Mouse (Mus musculus) testis, postnatal 14 days (tissue): ENCODE measurements around the gene Dscam.
A peak's percentile ranks its signal among the peaks of the same experiment; 100 is the strongest.

ENCODE experiments used
- DNase-seq: peaks from one replicate; pipeline ENCODE4 v3.0.0; 2021; ENCODE audit warnings: low spot score

The Dscam gene

DNA sequence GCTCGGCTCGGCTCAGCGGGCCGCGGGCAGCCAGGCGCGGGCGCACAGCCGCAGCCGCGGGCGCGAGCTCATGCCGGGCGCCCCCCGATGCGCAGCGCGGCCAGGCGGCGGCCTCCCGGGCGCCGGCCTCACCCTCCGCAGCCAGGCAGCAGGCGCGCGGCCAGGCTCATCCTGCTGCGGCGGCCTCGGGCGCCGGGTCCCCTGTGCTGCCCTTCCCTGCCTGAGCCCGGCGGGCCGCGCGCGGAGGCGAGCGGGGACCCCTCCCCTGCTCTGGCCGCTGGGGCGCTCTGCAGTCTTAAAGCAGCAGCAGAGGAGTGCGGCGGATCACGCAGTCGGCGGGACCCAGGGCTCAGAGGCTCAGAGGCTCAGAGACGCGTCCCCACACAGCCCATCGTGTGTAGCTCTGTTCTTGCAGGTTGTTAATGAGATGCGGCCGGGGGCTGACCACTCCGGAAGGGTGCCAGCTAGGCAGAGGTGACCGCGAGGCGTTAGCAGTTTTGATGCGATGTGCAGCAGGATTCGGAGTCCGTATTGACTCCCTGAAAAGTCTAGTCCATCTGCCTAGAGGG lies at the start of gene Dscam:
Gene Dscam, minus strand, starts transcription at position 240 of the 569 bp plus-strand sequence.
- DNase-seq, result peak; percentile 15

DNA sequence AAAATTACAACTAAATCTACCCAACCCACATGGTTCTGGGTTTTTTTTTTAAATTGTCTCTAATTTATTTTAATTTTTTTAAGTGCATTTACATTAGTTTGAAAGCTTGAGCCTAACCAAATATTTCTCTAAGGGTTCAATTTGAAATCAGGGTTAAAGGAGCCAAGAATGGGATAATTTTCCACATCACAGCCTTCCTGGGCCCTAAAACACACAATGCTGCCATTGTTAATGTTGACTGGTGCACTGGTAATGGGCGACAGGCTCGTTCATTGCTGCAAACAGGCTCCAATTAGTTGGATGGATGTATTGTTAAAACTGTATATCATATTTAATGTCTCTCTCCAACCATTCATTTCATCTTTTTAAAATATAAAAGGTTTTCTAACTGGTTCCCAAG lies 48.8 kb upstream of the Dscam start:
- DNase-seq, result no peak

DNA sequence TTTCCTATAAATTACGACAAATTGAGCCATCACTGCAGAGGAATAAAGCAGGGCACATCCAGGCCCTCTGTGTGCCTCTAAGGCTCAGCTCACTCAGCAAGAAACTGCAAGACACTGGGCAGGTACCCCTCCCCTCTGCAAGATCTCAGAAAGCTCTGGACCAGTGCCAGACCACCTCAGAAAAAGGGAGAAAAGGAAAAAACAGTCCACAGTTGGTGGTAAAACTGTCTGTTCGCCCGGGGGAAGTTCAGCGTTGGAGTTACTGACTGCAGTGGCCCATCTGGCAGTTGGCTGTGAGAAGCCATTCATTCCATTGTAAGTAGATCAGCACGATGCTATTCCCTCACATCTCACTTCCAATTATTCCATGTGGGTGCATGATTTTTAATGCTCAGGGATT lies 39.4 kb upstream of the Dscam start:
- no peak for DNase-seq

DNA sequence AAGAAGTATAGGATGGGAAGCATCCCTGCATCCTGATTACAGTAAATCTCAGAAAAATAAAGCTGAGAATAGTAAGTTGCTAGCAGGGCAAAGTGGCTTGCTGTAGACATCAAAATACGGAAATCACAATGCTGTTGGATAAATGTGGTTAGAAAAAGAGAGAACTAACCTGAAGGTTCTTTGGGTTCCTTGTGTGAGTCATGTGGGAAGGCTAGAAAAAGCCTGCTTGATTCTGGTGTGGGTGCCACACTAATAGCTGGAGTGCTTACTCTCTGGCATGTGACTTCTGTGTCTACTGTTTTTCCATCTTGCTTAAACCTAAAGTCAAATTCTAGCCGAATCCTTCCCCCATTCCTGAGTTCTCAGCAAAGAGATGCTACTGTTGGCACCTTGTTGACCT lies 37.7 kb upstream of the Dscam start:
- DNase-seq, result no peak

DNA sequence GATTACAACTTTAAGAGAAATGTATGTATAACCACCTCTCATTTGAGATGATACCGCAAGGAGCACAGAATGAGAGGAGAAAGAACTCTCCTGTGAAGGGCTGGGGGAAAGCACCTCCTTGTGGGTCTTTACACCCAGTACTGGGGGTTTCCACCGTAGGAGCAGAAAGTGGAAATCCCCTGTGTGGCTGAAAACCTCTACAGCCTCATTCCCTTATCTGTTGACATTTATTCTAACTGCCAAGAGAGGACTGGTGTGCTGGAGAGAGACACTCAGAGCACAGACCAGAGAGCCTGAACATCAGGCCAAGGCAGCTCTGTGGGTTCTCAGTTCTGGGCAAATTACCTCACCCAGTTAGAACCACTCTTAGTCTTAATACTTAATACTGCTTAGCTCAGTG lies 33.5 kb upstream of the Dscam start:
- DNase-seq, result no peak

DNA sequence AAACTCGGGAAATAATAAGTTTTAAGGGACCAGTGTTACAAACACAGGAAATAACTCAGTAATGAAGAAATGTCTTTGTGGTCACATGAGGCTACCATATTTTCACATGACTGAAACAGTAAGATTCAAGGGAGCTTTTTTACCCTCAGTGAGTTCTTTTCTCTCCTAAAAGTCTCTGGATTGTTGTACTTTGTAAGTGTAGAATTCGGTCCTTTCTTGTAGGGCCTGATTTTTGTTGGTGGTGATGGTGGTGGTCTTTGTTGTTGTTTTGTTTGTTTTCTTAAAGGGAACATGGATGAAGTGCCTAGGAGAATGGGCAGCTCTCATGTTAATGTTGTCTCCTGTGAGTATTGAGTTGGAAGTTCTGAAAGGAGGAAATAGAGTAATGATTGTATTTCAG lies 33.0 kb upstream of the Dscam start:
- DNase-seq, result no peak

DNA sequence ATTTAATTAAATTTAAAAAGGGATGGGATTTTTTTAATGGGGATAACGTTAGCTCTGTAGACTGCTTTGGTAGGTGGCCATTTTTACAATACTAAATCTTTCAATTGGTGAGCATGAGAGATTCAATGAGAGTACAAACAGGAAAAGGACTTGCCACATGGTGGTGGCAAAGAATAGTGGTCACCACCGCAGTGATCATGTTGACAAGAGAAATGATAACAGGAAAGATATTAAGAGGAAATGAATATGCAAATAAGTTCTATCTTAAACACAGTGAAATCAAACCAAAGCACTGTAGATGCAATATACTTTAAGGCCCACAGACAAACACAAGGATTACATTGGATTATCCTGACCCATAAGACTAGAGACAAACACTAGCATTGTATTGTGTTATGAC lies 24.1 kb upstream of the Dscam start:
- DNase-seq, result no peak

DNA sequence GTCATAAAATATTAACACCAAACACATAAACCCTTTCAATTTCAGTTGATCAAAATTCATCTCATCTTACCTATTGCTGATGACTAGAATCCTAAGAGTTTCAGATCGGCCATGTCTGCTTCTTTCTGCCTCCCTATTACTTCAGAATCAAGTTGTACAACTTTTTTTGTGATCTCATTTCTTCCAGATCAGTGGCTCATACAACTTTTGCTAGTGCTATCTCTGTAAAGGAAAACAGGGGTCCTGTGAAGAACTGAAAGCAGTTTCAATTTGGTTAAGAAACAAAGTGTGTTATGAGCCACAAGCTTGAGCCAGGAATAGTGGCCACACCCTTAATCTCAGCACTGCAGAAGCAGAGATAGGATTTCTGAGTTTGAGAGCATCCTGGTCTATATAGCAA lies 23.6 kb upstream of the Dscam start:
- no peak for DNase-seq

DNA sequence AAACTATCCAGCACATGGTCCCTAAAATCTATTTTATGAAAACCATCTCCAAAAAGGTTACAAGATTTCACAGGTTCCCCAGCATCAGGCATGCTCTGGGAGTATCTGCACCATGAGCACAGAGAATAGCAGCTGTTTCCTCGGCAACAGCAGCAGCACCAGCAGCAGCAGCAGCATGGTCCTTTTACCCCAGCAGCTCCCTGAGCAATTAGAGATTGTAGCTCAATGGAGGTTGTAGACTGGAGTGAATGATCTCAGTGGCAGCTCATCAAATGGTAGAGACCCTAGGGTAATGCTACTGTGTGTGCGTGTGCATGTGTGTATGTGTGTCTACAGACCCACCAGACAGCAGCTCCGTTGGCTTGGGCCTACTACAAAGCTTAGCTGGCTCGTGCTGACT lies 21.7 kb upstream of the Dscam start:
- DNase-seq, result no peak

DNA sequence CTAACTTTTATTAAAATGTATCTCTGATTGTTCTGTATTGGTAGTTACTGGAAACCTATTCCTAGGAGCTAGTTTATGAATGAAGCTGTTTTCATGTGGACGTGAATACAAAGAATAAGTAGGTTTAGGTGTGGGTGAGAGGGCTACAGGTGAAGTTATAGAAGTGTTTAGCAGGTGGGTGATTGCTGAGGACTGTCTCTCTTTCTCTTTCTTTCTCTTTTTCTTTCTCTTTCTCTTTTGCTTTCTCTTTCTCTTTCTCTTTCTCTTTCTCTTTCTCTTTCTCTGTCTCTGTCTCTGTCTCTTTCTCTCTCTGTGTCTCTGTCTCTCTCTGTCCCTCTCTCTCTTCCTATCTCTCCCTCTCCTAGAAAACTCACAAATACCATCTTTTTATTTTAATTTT lies 20.1 kb upstream of the Dscam start:
- no peak for DNase-seq

DNA sequence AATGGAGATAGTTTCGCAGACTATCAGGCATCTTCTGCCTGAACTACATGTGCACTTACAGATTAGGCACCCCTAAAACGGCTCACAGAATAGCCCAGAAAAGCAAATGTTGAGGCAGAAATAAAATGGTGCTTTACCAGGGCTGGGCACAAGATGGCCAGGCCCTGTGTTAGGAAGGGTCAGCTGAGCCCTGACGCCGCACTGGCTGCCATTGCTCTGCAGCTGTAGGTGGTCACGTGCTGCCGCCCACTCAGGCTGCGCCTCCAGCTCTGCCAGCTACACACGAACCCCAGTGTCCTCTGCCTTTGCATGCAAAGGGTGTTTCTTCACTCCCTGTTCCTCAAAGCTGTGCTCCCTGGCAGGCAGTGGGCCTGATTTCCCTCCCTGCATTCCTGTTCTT lies 948 bp upstream of the Dscam start:
- DNase-seq, result no peak

DNA sequence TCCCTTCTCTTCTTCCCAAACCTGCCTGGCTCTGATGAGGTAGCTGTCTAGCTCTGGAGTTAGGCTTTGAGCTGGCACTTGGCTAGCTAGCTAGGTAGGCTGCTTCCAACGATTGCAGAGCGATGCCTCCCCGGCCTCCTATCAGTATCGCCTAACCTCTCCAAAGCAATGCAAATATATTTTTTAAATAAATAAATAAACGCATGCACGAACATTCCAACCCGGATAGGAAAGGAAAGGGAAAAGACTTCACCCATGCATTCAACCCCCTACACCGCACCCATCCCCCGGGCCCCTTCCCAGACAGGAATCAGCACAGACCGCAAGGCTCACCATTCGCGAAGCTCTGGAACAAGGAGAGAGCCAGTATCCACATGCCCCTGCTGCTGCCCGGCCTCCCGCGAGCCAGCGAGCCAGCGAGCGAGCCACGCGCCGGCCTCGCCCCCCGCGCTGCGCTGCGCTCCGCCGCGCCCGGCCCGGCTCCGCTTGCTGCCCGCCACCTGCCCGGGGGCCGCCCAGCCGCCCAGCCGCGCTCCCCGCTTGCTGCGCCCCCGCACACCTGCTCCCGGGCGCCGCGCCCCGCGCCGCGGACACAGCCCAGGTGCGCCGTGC lies 545 bp downstream of the Dscam start:
- peak; percentile 19 for DNase-seq

DNA sequence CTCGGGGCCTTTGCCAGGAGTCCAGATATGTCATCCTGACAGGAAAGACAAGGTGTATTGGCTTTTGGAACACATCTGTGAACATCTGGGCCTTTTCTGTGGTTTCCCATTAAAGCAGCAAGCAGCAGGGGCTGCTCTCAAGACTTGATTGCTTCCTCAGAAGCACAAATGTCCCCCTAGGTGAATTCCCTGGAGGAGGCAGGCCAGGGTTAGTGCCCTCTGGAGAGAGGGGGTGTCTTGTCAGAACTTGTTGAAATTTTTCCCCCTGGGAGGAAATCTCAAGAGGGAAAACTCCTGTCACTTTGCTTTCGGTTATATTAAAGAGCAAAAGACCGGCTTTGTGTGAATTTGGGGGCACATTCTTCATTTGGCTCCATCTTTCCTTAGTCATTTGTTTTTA lies 1.9 kb downstream of the Dscam start:
- no peak for DNase-seq

DNA sequence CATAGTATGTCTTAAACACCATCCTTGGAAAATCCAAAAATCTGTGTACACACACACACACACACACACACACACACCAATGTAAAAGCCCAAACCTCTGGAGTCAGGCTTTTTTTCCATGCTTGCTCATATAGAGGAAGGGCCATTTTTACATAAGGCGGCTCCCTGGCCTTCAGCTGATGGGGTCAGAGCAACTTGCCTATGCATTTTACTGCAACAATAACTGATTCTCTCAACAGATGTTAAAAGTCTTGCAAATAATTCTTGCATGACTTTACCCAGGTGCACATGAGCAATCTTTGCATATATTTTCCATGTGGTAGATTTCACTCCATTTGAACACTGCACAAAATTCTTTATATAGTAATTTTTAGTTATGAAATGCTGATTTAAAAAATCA lies 2.5 kb downstream of the Dscam start:
- DNase-seq, result no peak

DNA sequence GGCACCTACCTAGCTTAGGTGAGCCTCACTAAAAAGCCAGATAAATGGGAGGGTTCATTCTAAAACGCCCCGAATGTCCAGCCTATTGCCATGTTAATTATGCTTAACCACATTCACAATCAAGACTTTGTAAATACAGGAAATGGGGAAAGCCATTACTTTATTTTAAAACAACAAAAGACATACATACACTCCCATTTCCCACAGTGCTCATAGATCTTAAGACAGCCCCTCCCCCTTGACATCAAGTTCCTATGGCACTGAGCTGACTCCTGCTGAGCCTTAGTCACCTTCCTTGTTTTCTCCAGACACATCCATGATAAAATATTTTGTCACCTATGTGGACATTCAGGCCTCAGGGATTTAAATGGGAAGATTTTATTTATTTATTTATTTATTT lies 4.4 kb downstream of the Dscam start:
- no peak for DNase-seq

DNA sequence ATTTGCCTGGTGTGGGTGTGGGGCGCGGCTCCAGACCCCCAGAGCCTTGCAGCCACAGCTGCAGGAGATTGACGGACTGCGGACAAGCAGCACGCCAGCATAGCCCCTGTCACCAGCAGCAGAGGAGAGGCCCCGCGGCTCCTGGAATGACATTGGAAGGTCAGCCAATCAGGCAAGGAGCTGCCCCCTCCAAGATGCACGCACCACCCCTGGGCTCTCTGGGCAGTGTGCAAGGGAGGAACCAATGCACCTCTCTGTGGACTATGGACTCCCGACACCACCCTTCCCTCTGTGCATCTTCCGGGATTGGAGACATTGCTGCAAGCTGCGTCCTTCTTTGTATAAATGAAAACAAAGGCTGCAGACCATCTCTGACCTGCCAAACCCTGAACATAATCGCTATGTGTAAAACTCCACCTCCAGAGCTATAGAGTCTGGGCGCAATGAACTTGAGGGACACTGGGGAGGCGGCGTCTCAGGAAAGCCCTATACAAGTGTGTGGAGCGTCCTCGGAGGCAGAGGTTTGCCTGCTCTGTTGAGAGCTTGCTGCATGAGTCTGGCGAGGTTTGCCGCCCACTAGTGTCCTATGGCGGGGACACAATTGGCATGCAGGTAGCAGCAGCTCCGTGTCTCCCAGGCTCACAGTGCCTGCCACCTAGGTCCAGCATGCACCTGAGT lies 5.0 kb downstream of the Dscam start:
- no peak for DNase-seq

DNA sequence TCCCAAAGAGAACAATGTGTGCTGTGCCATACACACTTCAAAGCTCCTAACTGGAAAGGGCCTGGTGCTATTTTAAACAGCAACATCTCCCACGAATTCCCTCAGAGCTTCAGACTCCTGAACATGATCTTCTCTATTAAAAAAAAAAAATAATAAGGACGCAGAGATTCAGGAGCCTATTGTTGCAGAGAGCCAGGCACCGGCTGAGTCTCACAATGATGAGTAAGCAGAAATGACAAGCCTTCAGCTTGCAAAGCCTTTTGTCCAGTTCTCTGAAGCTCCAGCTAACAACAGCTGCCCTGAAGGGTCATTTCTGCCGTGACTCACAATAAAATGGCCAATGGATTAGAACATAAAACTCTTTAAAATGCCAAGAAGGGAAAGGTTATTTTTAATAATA lies 12.3 kb downstream of the Dscam start:
- no peak for DNase-seq

DNA sequence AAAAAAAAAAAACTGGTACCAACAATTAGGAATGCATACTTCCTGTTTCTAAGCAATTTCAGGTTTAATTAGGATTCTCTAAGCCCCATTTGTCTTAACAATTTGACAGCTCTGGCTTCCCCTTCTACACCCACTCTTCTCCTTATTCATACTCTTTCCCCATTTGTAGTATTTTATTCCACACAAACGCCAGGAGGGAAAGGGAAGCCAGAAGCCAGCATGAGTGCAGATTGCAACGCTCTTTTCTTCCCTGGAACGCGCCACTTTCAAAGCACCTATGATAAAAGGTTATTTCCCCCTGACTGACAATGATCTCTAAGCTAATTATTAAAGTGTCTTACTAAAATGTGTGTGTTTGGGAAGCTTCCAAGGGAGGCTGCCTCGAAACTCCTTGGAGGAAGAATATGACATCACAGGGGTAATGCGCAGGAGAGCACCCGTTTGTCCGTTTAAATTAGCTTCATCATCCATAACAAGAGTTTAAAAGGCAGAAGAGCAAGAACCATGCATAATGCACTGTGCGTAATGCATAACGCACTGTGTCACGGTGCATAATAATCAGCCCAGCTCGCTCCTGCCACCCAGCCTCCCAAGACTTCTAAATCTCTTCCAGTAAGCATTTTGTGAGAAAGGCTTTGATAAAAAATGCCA lies 25.9 kb downstream of the Dscam start:
- DNase-seq, result no peak

DNA sequence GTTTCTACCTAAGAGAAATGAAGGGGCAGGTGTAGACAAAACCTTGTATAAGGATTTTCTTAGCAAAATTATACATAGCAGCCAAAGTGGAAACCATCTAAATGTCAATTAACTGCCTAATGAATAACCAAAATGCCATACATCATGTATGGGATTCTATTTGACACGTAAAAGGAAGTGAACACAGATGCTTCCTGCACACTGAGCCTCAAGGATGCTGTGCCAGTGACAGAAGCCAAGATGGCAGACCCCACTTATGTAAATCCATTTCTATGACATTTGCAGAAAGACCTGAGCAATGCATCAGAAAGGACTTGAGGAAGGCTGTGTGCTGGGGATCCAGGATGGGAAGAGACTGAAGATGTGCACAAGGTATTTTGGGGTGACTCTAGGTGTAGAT lies 28.6 kb downstream of the Dscam start:
- no peak for DNase-seq

DNA sequence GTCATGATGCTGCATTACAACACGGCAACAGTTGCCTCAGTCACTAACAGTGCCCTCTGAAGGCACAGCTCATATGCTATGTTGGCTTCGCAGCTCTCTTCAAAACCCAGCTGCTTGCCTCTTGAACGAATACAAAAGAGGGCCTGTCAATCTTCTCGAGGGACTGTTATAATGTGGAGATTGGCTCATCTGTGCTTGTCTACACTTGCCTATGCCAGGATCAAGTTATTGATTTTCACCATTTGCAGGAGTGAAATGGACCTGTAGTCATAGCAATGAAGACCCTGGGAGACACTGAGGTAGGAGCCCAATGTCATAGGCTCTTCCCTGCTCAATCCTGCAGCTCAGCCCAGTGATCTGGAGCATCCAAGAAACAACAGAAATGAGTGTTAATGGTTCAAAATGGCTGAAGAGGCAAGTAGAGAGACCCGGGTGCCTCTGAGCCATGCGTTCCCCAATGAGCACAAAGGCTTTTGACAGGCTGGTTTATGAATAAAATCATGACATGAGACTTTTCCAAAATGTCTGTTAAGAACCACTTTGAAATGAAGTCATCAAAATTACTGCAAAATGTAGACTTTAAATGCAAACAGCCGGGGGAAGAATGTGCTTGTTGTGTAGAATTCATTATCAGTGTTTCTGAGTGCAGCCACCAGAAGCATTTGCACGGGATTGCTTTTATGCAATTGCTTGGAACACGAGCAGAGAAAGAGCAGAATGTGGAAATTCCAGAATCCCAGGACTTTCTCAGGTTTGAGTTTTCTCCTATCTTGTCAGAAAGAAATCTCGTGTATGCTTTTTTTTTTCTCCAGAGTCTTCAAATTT lies 35.3 kb downstream of the Dscam start:
- DNase-seq, result no peak

DNA sequence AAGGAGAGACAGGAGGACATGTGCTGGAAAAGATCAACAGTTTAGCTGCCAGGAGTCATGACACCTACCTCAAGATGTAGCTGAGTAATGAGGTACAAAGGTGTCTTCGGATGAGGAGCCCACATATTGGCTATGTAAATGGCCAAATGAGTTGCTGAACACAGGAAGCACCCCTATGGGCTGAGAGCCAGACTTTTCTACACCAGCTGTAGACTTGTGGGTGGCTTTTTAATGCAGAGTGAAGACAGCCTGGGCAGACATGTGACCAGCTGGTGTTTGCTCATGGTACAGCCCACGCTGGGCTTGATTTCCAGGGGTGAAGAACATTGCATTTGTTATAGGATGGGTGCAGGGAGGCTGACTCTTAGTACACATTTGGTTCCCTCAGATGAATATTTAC lies 43.3 kb downstream of the Dscam start:
- no peak for DNase-seq

DNA sequence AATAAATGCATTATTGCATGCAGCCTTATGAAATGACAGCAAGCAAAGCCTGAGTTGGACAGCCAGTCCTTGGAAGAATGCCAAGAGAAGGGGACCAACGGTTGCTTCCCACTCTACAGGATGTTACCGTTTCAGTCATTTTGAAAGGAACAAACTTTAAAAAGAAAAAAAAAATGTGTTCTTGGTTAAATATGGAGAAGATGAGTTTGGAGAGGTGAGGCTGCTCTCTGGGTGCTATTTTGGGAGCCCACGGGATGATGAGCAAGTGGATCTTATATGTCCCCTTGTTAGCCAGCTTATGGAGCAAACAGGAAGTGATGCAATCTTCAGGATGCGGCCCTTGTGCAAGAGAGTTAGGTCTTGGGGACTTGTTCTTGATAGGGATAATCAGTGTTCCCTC lies 60.5 kb downstream of the Dscam start:
- no peak for DNase-seq

DNA sequence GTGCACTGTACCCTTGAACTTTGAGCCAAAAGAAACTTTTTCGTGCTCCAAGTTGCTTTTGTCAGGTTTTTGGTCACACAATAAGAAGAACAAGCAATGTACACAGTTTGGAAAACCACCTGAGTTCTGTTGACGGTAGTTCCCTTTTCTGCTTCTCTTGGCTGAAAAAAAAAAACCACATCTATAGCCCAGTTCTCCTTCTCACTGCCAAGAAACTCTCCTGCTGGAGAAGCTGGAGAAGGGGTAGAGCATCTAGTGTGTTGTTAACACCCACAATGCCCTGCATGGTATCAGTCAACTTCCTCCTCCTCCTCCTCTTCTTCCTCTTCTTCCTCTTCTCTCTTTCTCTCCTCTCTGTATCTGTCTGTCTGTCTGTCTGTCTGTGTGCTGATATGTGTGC lies 65.3 kb downstream of the Dscam start:
- no peak for DNase-seq
